24 mouse cellular contexts compared by ENCODE assay signal in genomic region chr1:194225786-194226185, GRCm38 (mm10).
DNase-seq lines count a peak whose midpoint lies in the region; ATAC-seq and TF ChIP-seq lines count a peak whose summit lies in the region.
"Had no signal": no experiment of that assay in that cellular context is flagged by ENCODE, and none has a peak within 500 bp of the region (broad histone marks: within the 10 kb centered on the region; RNA-seq: fewer than 3 reads in every experiment).

No protein-coding gene starts in this region.

- no peak overlapping the region for H3K4me2 ChIP-seq in midbrain, embryonic 12.5 days (replicated peaks)
- H3K4me2 ChIP-seq in midbrain, embryonic 11.5 days: no peak overlapping the region
- H3K4me2 ChIP-seq in forebrain, embryonic 11.5 days (ENCODE audit: low read depth, low read length, severe bottlenecking): no peak overlapping the region
- no peak overlapping the region for H3K4me2 ChIP-seq in hindbrain, embryonic 13.5 days
- H3K4me2 ChIP-seq in intestine, postnatal 0 days (replicated peaks; ENCODE audit: low read depth): no peak overlapping the region
- H3K4me2 ChIP-seq: embryonic facial prominence, embryonic 15.5 days; heart, embryonic 12.5 days; limb, embryonic 15.5 days had no signal

- peak; percentile 34 for DNase-seq in heart, adult 11 months
- no peak for DNase-seq in heart, postnatal 36 days
- no peak for DNase-seq in midbrain, embryonic 11.5 days (ENCODE audit: low spot score, missing footprints)
- DNase-seq in forebrain, embryonic 11.5 days (ENCODE audit: low spot score): no peak
- no peak for DNase-seq in spleen, postnatal 14 days (ENCODE audit: low spot score in 2 of 2)
- DNase-seq: adrenal gland, postnatal 14 days; cerebellum, adult 8-10 months; gastrocnemius, postnatal 14 days; heart, adult 18-20 months; kidney, adult 18-20 months; kidney, postnatal 4 days; right cerebral cortex, adult 18-20 months; thymus, adult 18-20 months; thymus, postnatal 36 days had no signal

- H3K4me3 ChIP-seq in midbrain, embryonic 12.5 days: no peak overlapping the region
- no peak overlapping the region for H3K4me3 ChIP-seq in midbrain, embryonic 11.5 days (ENCODE audit: low read depth, low read length)
- no peak overlapping the region for H3K4me3 ChIP-seq in forebrain, embryonic 11.5 days (ENCODE audit: low read depth, low read length)
- no peak overlapping the region for H3K4me3 ChIP-seq in hindbrain, embryonic 13.5 days
- no peak overlapping the region for H3K4me3 ChIP-seq in intestine, postnatal 0 days (ENCODE audit: low read depth, low read length)
- H3K4me3 ChIP-seq: embryonic facial prominence, embryonic 15.5 days; heart, embryonic 12.5 days; left cerebral cortex, adult 2 months; limb, embryonic 15.5 days had no signal

- no peak for ATAC-seq in midbrain, embryonic 12.5 days (ENCODE audit: low FRiP score, low read depth)
- no peak for ATAC-seq in midbrain, embryonic 11.5 days (ENCODE audit: low FRiP score)
- peak; percentile 25; the same call in 1 of the 2 replicates for ATAC-seq in forebrain, embryonic 11.5 days (replicated peaks; ENCODE audit: low FRiP score)
- ATAC-seq in hindbrain, embryonic 13.5 days (ENCODE audit: low FRiP score): no peak
- ATAC-seq in intestine, postnatal 0 days: no peak
- ATAC-seq: lung, postnatal 0 days had no signal

- H3K36me3 ChIP-seq in midbrain, embryonic 12.5 days: no peaks in the 10 kb centered on the region
- H3K36me3 ChIP-seq in midbrain, embryonic 11.5 days (ENCODE audit: control insufficient read depth, insufficient read depth, low read length): no peaks in the 10 kb centered on the region
- no peaks in the 10 kb centered on the region for H3K36me3 ChIP-seq in forebrain, embryonic 11.5 days (ENCODE audit: control insufficient read depth, insufficient read depth, low read length)
- H3K36me3 ChIP-seq in hindbrain, embryonic 13.5 days: no peaks in the 10 kb centered on the region
- no peaks in the 10 kb centered on the region for H3K36me3 ChIP-seq in intestine, postnatal 0 days (ENCODE audit: control insufficient read depth, insufficient read depth)
- H3K36me3 ChIP-seq: embryonic facial prominence, embryonic 15.5 days; heart, embryonic 12.5 days; limb, embryonic 15.5 days had no signal

- H3K4me1 ChIP-seq in midbrain, embryonic 12.5 days: peaks cover 48% of the 10 kb centered on the region
- peaks cover 33% of the 10 kb centered on the region for H3K4me1 ChIP-seq in midbrain, embryonic 11.5 days (ENCODE audit: control insufficient read depth, insufficient read depth, low read length)
- peaks cover 15% of the 10 kb centered on the region; the same call in 1 of the 2 replicates for H3K4me1 ChIP-seq in forebrain, embryonic 11.5 days (replicated peaks; ENCODE audit: control insufficient read depth, insufficient read depth, low read length)
- H3K4me1 ChIP-seq in hindbrain, embryonic 13.5 days (replicated peaks): peaks cover 70% of the 10 kb centered on the region
- H3K4me1 ChIP-seq in intestine, postnatal 0 days (replicated peaks; ENCODE audit: control insufficient read depth, insufficient read depth, low read length): no peaks in the 10 kb centered on the region
- H3K4me1 ChIP-seq: heart, embryonic 12.5 days had no signal

- H3K27me3 ChIP-seq in midbrain, embryonic 12.5 days: no peaks in the 10 kb centered on the region
- H3K27me3 ChIP-seq in midbrain, embryonic 11.5 days (ENCODE audit: control insufficient read depth, insufficient read depth, low read length): no peaks in the 10 kb centered on the region
- H3K27me3 ChIP-seq in forebrain, embryonic 11.5 days (ENCODE audit: control insufficient read depth, insufficient read depth, low read length): no peaks in the 10 kb centered on the region
- no peaks in the 10 kb centered on the region for H3K27me3 ChIP-seq in hindbrain, embryonic 13.5 days
- no peaks in the 10 kb centered on the region for H3K27me3 ChIP-seq in intestine, postnatal 0 days (replicated peaks; ENCODE audit: control insufficient read depth, insufficient read depth, low read length)
- H3K27me3 ChIP-seq: embryonic facial prominence, embryonic 15.5 days; heart, embryonic 12.5 days; limb, embryonic 15.5 days had no signal

- no peak for TF ChIP-seq CTCF in intestine, postnatal 0 days (IDR thresholded peaks at IDR 0.05; ENCODE audit: low read depth)

- no peaks in the 10 kb centered on the region for H3K9me3 ChIP-seq in midbrain, embryonic 12.5 days
- H3K9me3 ChIP-seq in midbrain, embryonic 11.5 days (ENCODE audit: control insufficient read depth, low read length): no peaks in the 10 kb centered on the region
- H3K9me3 ChIP-seq in forebrain, embryonic 11.5 days (ENCODE audit: control insufficient read depth, low read length): no peaks in the 10 kb centered on the region
- H3K9me3 ChIP-seq in hindbrain, embryonic 13.5 days: no peaks in the 10 kb centered on the region
- no peaks in the 10 kb centered on the region for H3K9me3 ChIP-seq in intestine, postnatal 0 days (ENCODE audit: control insufficient read depth)
- H3K9me3 ChIP-seq: embryonic facial prominence, embryonic 15.5 days; heart, embryonic 12.5 days; limb, embryonic 15.5 days had no signal

- intact Hi-C loops in heart, postnatal 36 days (cut with DNase I): no loop called here

- no peak overlapping the region for H3K9ac ChIP-seq in midbrain, embryonic 12.5 days (replicated peaks)
- no peak overlapping the region for H3K9ac ChIP-seq in midbrain, embryonic 11.5 days (ENCODE audit: low read length)
- H3K9ac ChIP-seq in forebrain, embryonic 11.5 days (ENCODE audit: low read length): no peak overlapping the region
- no peak overlapping the region for H3K9ac ChIP-seq in hindbrain, embryonic 13.5 days
- H3K9ac ChIP-seq in intestine, postnatal 0 days (ENCODE audit: low read depth, low read length): no peak overlapping the region
- H3K9ac ChIP-seq: embryonic facial prominence, embryonic 15.5 days; heart, embryonic 12.5 days; limb, embryonic 15.5 days; liver, embryonic 14.5 days had no signal

- 12% methylated on average over 1 of the region's 1 CpGs for WGBS in midbrain, embryonic 12.5 days
- WGBS in midbrain, embryonic 11.5 days: 16% methylated on average over 1 of the region's 1 CpGs
- WGBS in forebrain, embryonic 11.5 days: 20% methylated on average over 1 of the region's 1 CpGs
- WGBS in hindbrain, embryonic 13.5 days: 8% methylated on average over 1 of the region's 1 CpGs
- WGBS in intestine, postnatal 0 days: 22% methylated on average over 1 of the region's 1 CpGs

- peak overlapping the region; percentile 84 for H3K27ac ChIP-seq in midbrain, embryonic 12.5 days (replicated peaks)
- no peak overlapping the region; the same call in 1 of the 2 replicates for H3K27ac ChIP-seq in midbrain, embryonic 11.5 days (ENCODE audit: low read depth, low read length)
- peak overlapping the region; percentile 83; the same call in 1 of the 2 replicates for H3K27ac ChIP-seq in forebrain, embryonic 11.5 days (ENCODE audit: low read depth, low read length)
- H3K27ac ChIP-seq in hindbrain, embryonic 13.5 days: peak overlapping the region; percentile 85
- no peak overlapping the region for H3K27ac ChIP-seq in intestine, postnatal 0 days (ENCODE audit: low read depth, low read length)
- H3K27ac ChIP-seq: embryonic facial prominence, embryonic 15.5 days; left cerebral cortex, adult 2 months; limb, embryonic 15.5 days; liver, embryonic 14.5 days; macrophage had no signal

Comparison
In these comparisons a context has a peak if more than half of its experiments do, and no peak if none do; other contexts are left out.
1. H3K27ac ChIP-seq: peak in midbrain, embryonic 12.5 days (single experiment), forebrain, embryonic 11.5 days (single experiment) and hindbrain, embryonic 13.5 days (single experiment); none in midbrain, embryonic 11.5 days (single experiment) and intestine, postnatal 0 days (single experiment).